Mouse (Mus musculus) stomach, embryonic 14.5 days (tissue): ENCODE results near the gene Setdb2. TPM values are rescaled to one million over a fixed set of nuclear protein-coding genes. Genes with fewer than 3 reads are reported as not detected.
"Not testable (repeated sequence)": the region's sequence is repeated elsewhere in the genome, so short reads cannot be mapped to it uniquely, and the experiment has no call there.

Experiments
- ATAC-seq: fragments of 200-750 bp; cut with Nextera tagmentation; 2 replicates; pipeline ENCODE4 v1.8.0; 2017; ENCODE audit warnings: low read depth, moderate TSS enrichment; ENCODE audit not compliant: insufficient number of reproducible peaks, insufficient read depth, low FRiP score
- H3K27ac ChIP-seq: fragments of 300-500 bp; sonication (generic); 2 replicates; pipeline ENCODE4 v1.5.1; 2014; ENCODE audit warnings: mild to moderate bottlenecking, low read length, moderate library complexity, mixed read lengths
- H3K27me3 ChIP-seq: fragments of 300-500 bp; sonication (generic); 2 replicates; pipeline ENCODE4 v1.6.1; 2014; ENCODE audit warnings: low read length, control low read depth, mixed read lengths; ENCODE audit not compliant: control insufficient read depth, insufficient read depth
- H3K36me3 ChIP-seq: fragments of 300-500 bp; sonication (generic); 2 replicates; pipeline ENCODE4 v1.6.1; 2014; ENCODE audit warnings: mild to moderate bottlenecking, control low read depth, low read length, moderate library complexity, mixed read lengths; ENCODE audit not compliant: control insufficient read depth, insufficient read depth
- H3K4me1 ChIP-seq: fragments of 300-500 bp; sonication (generic); 2 replicates; pipeline ENCODE4 v1.6.1; 2014; ENCODE audit warnings: low read length, control low read depth, mixed read lengths; ENCODE audit not compliant: control insufficient read depth, insufficient read depth
- H3K4me2 ChIP-seq: fragments of 300-500 bp; sonication (generic); replicated peaks from 2 replicates; pipeline ENCODE4 v1.6.1; 2014; ENCODE audit warnings: low read depth, low read length, control low read depth
- H3K4me3 ChIP-seq: fragments of 300-500 bp; sonication (generic); 2 replicates; pipeline ENCODE4 v1.5.1; 2014; ENCODE audit warnings: low read depth, low read length, control low read depth
- H3K9ac ChIP-seq: fragments of 300-500 bp; sonication (generic); replicated peaks from 2 replicates; pipeline ENCODE4 v1.6.1; 2014; ENCODE audit warnings: low read depth, mild to moderate bottlenecking, control low read depth, low read length, moderate library complexity, mixed read lengths
- H3K9me3 ChIP-seq: fragments of 300-500 bp; sonication (generic); 2 replicates; pipeline ENCODE4 v1.6.1; 2016; ENCODE audit warnings: low read depth, low read length, control low read depth; ENCODE audit not compliant: control insufficient read depth
- WGBS: fragments of 180-500 bp; shearing (Covaris S2); extraction: QIAGEN DNeasy Blood & Tissue Kit; methylation state at CpG from one replicate; pipeline ENCODE4 v1.1.7; 2014; 5-methylcytosine and 5-hydroxymethylcytosine counted together
- polyA plus RNA-seq: library from polyadenylated mRNA; unstranded; fragments of >200 nt; fragmentation: Nextera tagmentation; extraction: Ambion mirVana; gene quantifications from 2 replicates; pipeline ENCODE4 v1.2.1, GENCODE M21; 2014

Gene Setdb2
- polyA plus RNA-seq, 1 experiment from 2014 or later: 10.0 TPM

DNA sequence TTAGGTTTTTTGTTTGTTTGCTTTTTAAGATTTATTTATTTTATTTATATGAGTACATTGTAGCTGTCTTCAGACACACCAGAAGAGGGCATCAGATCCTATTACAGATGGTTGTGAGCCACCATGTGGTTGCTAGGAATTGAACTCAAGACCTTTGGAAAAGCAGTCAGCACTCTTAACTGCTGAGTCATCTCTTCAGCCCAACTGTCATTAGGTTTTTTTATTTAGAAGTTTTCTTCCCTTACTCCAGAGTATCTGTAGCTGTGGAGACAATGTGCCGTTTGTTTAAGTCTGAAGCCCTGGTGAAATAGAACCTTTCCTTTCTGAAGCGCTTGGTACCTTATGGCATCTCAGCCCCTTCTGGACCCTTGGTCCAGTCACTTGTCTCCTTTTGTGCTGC lies 25.7 kb downstream of the Setdb2 start:
- ATAC-seq, H3K27me3 ChIP-seq, H3K9ac ChIP-seq, H3K4me3 ChIP-seq, H3K4me1 ChIP-seq, H3K4me2 ChIP-seq, H3K36me3 ChIP-seq, H3K27ac ChIP-seq, H3K9me3 ChIP-seq: not testable (repeated sequence)
- 98% methylated on average over 2 of the region's 2 CpGs for WGBS

- Histone ChIP-seq H3K9me3 (no peaks in the 10 kb centered on the region), H3K4me2 (no peak overlapping the region), H3K27ac (no peak overlapping the region), H3K27me3 (no peaks in the 10 kb centered on the region), H3K4me3 (no peak overlapping the region), H3K4me1 (no peaks in the 10 kb centered on the region), H3K9ac (no peak overlapping the region), H3K36me3 (no peaks in the 10 kb centered on the region)
- ATAC-seq: no peak
- 88% methylated on average over 2 of the region's 2 CpGs for WGBS
These were observed 43.7 kb downstream of the Setdb2 start for GRCm38 (mm10) chr14:59396999-59397398.

DNA sequence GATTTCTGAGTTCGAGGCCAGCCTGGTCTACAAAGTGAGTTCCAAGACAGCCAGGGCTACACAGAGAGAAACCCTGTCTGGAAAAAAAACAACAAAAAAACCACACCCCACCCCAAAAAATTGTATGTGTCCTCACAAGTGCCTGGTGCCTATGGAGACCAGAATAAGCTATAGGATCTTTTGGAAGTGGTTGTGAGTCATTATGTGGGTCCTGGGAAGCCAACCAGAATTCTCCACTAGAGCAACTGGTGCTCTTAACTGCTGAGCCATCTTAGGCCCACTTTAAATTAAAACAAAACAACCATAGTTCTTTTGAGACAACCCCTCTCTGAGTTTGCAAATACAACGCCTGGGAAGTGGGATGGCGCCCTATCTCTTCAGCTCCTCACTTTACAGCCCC lies 45.4 kb downstream of the Setdb2 start, which contains the start of gene Phf11c:
Gene Phf11c (minus strand): TSS at position 101 of the 400 bp plus-strand sequence.
- H3K36me3 ChIP-seq: no peaks in the 10 kb centered on the region
- no peaks in the 10 kb centered on the region for H3K27me3 ChIP-seq
- H3K4me2 ChIP-seq: no peak within 1 kb of the TSS
- no peak within 1 kb of the TSS for H3K9ac ChIP-seq
- 90% methylated on average over 3 of the region's 3 CpGs for WGBS
- ATAC-seq: no peak
- no peak within 1 kb of the TSS for H3K4me3 ChIP-seq
- H3K9me3 ChIP-seq: no peaks in the 10 kb centered on the region
- H3K4me1 ChIP-seq: no peaks in the 10 kb centered on the region
- no peak within 1 kb of the TSS for H3K27ac ChIP-seq

- ATAC-seq, H3K9ac ChIP-seq, H3K9me3 ChIP-seq, H3K4me3 ChIP-seq, H3K27me3 ChIP-seq, H3K27ac ChIP-seq, H3K4me2 ChIP-seq, H3K4me1 ChIP-seq, H3K36me3 ChIP-seq: not testable (repeated sequence)
- 53% methylated on average over 4 of the region's 4 CpGs for WGBS
These were observed 50.5 kb downstream of the Setdb2 start for GRCm38 (mm10) chr14:59390181-59390580.

DNA sequence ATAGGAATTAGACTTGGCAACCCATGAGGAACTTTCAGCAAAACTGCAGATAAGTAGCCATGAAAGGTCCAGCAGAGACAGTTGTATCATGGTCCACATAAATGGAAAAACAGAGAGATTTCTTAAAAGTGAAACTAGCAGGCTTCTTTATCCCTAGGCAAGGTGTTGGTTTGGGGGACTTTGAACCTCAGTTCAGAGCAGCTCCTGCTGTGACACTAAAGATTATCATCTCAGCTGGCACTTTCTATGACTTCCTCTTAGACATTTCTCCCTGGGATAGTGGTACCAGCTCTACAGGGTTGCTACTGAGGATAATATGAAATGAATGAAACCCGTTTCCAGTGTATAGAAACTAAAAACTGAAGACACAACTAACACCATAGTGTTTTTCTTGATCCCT lies 51.2 kb downstream of the Setdb2 start:
- 88% methylated on average over 1 of the region's 1 CpGs for WGBS
- no peaks in the 10 kb centered on the region for H3K36me3 ChIP-seq
- no peaks in the 10 kb centered on the region for H3K27me3 ChIP-seq
- H3K9ac ChIP-seq: no peak overlapping the region
- H3K9me3 ChIP-seq: no peaks in the 10 kb centered on the region
- no peak overlapping the region for H3K4me2 ChIP-seq
- H3K27ac ChIP-seq: no peak overlapping the region
- H3K4me3 ChIP-seq: no peak overlapping the region
- no peaks in the 10 kb centered on the region for H3K4me1 ChIP-seq
- no peak for ATAC-seq

- Histone ChIP-seq H3K4me2 (no peak overlapping the region), H3K4me1 (no peaks in the 10 kb centered on the region), H3K27ac (no peak overlapping the region), H3K9me3 (peaks cover 3% of the 10 kb centered on the region; the same call in 1 of the 2 replicates), H3K9ac (no peak overlapping the region), H3K27me3 (no peaks in the 10 kb centered on the region), H3K36me3 (no peaks in the 10 kb centered on the region), H3K4me3 (no peak overlapping the region)
- WGBS: 91% methylated on average over 25 of the region's 25 CpGs
- ATAC-seq: no peak
These were observed 70.2 kb downstream of the Setdb2 start for GRCm38 (mm10) chr14:59370348-59371068.

DNA sequence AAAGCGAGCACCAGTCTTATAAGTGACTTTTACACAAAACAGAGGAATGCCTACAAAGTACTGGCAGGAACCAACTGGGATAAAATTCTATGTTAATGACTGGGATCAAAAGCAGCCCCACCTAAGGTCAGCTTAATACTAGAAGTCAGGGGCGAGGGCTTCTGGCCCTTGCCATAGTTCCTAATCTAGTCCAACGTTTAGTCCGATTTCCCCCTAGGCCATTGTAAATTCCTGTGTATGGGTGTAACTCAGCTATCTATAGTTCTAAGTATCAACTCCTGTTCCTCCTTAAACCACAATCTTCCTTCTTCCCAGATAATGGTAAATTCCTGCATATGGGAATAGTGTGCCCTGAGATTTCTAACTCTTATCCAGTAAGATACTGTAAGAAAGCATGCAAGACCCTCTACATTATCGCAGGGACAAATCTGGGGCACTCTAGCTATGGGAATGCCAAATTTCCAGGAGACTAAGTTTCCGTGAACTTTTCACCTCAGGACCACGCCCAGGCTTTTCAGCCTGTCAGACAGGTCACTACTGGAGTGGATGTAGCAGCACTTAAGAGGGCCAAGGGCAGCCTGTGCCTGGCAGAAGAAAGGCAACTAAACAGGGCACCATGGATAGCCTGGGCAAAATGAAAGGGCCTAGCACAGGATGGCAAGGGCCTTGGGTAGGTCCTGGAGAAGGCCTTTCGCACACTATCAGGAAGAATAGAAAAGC lies 74.1 kb downstream of the Setdb2 start:
- 70% methylated on average over 8 of the region's 8 CpGs for WGBS
- Histone ChIP-seq H3K4me1 (no peaks in the 10 kb centered on the region), H3K9ac (no peak overlapping the region), H3K27me3 (no peaks in the 10 kb centered on the region), H3K4me2 (no peak overlapping the region), H3K9me3 (peaks cover 3% of the 10 kb centered on the region; the same call in 1 of the 2 replicates), H3K36me3 (no peaks in the 10 kb centered on the region), H3K27ac (no peak overlapping the region), H3K4me3 (no peak overlapping the region)
- ATAC-seq: no peak

DNA sequence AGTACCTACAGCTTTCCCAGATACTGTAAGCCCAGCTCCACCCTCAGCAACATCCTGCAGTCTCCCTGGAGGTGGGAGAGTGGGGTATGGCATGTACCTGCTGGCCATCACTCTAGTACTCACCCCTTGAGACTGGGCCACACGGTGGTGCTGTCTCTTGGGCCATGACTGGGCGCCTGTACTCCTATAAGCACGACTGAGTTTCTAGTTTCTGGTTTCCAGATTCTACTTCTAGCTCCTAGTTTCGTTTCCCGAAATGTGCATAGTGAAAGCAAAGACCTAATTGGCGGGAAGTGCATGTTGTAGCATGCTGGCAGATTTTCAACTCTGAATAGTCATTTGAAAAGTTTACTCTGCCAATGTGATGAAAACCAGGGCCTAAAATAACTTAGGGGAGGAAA lies 75.4 kb downstream of the Setdb2 start, which contains the start of gene Phf11d:
Gene Phf11d (minus strand): TSS at position 227 of the 401 bp plus-strand sequence.
- Histone ChIP-seq H3K4me3 (no peak within 1 kb of the TSS), H3K27me3 (no peaks in the 10 kb centered on the region), H3K4me1 (no peaks in the 10 kb centered on the region), H3K27ac (peak within 1 kb of the TSS; percentile 52; the same call in 1 of the 2 replicates), H3K36me3 (no peaks in the 10 kb centered on the region), H3K9me3 (no peaks in the 10 kb centered on the region), H3K4me2 (0 out of 2 replicates have a peak within 1 kb of the TSS, but pooled peaks have one; percentile 16), H3K9ac (no peak within 1 kb of the TSS)
- WGBS: 50% methylated on average over 6 of the region's 6 CpGs
- ATAC-seq: peak; percentile 46; the same call in 1 of the 2 replicates
